Comparison of ENCODE assay signal across 8 mouse cellular contexts in the genomic region with DNA sequence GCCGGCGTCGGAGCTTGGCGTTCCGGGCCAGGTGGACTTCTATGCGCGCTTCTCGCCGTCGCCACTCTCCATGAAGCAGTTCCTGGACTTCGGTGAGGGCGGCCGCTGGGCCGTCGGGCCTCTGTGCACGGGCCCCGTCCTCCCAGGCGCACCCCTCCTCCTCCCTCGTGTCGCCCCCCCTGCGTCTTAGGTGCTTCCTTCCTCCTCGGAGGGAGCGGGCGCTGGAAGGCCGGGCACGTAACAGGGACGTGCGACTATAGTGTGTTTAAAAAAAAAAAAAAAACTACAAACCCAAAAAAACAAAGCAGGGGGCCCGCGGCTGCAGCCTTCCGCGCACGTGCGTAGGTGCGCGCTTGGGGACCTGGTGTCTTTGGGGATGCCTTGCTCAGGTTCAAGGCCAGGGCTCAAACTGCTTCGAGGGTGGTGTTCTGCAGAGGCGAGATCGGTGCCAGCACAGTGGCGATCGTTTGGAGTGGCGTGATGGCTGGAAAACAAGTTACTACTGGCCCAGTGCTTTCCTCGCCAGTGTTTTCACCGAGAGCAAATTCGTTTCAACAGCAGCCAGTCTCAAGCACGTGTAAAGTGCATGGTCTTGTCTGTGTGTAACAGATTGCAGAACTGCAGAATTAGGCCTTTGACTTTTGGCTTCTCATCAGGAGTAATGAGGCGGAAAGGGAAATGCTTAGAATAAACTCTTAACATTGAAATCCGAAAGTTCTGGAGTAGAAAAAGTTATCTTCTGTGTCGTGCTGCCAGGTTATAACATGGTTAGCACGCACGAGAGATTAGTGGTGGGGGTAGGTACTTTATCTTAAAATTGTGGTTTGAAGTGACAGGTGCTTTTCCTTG. TPM values are rescaled to one million over a fixed set of nuclear protein-coding genes. Genes with fewer than 3 reads are reported as not detected.
DNase-seq lines count a peak whose midpoint lies in the region; TF ChIP-seq lines count a peak whose summit lies in the region.

No protein-coding gene starts in this region.

- no peak for TF ChIP-seq CTCF in cerebellum, adult 2 months (IDR thresholded peaks at IDR 0.05; ENCODE audit: borderline replicate concordance, insufficient read depth, low read depth, low read length)
- TF ChIP-seq CTCF in small intestine, adult 2 months (IDR thresholded peaks at IDR 0.05; ENCODE audit: extremely low read depth, insufficient read length, insufficient replicate concordance, low read depth, low read length) = no peak

- H3K27ac ChIP-seq in cerebellum, adult 2 months (ENCODE audit: insufficient read depth, low read length) = no peak overlapping the region
- H3K27ac ChIP-seq in macrophage = peak overlapping the region; percentile 75
- peak overlapping the region; percentile 78 for H3K27ac ChIP-seq in small intestine, adult 2 months (ENCODE audit: insufficient read depth, low read depth, low read length)

- H3K4me1 ChIP-seq in cerebellum, adult 2 months (ENCODE audit: control insufficient read depth, insufficient read depth, low read length) = no peaks in the 10 kb centered on the region
- no peaks in the 10 kb centered on the region for H3K4me1 ChIP-seq in small intestine, adult 2 months (ENCODE audit: control insufficient read depth, insufficient read depth, insufficient read length, low read length)

- H3K79me2 ChIP-seq in macrophage (ENCODE audit: inconsistent target) = peaks cover 32% of the 10 kb centered on the region

- DNase-seq in cerebellum, adult 2 months = no peak
- DNase-seq in cerebellum, adult 9-11 months = no peak
- DNase-seq in adrenal gland, adult 2 months = peak; percentile 68
- DNase-seq in fat pad, adult 2 months (ENCODE audit: extremely low read depth, low read depth, low spot score) = peak; percentile 78
- DNase-seq in heart, postnatal 4 days = peak; percentile 32
- peak; percentile 24 to 30 for DNase-seq in layer of hippocampus, adult 8-10 months (ENCODE audit: low spot score in 2 of 2)

- no peak for TF ChIP-seq POLR2A in cerebellum, adult 2 months (IDR thresholded peaks at IDR 0.05; ENCODE audit: borderline replicate concordance, insufficient read depth, low read length)
- no peak for TF ChIP-seq POLR2A in small intestine, adult 2 months (IDR thresholded peaks at IDR 0.05; ENCODE audit: low read depth, low read length)

- H3K36me3 ChIP-seq in macrophage (ENCODE audit: inconsistent target) = no peaks in the 10 kb centered on the region
- H3K36me3 ChIP-seq in small intestine, adult 2 months (ENCODE audit: control insufficient read depth, insufficient read depth, low read length) = no peaks in the 10 kb centered on the region

- whole genome bisulfite sequencing in cerebellum, adult 2 months = 8% methylated on average over 51 of the region's 51 CpGs
- 3% methylated on average over 40 of the region's 51 CpGs for WGBS in macrophage (ENCODE audit: missing documents)
- 2% methylated on average over 50 of the region's 51 CpGs for WGBS in small intestine, adult 2 months

- H3K27me3 ChIP-seq in cerebellum, adult 2 months (ENCODE audit: control insufficient read depth, insufficient read depth, low read length) = no peaks in the 10 kb centered on the region
- no peaks in the 10 kb centered on the region for H3K27me3 ChIP-seq in small intestine, adult 2 months (ENCODE audit: control insufficient read depth, insufficient read depth, low read length)

- peak overlapping the region; percentile 57 for H3K4me3 ChIP-seq in cerebellum, adult 2 months (replicated peaks; ENCODE audit: insufficient read depth, low read depth, low read length)
- peak overlapping the region; percentile 48 for H3K4me3 ChIP-seq in macrophage (ENCODE audit: inconsistent target)
- peak overlapping the region; percentile 92 for H3K4me3 ChIP-seq in small intestine, adult 2 months (ENCODE audit: low read depth, low read length)

RNA-seq across cellular contexts. Expression of a gene that starts 0.7 kb away (rescaled TPM):
- polyA plus RNA-seq in cerebellum, adult 2 months (2012; rRNA removed) = 11.8 and 12.7 TPM in 2 replicates
- total RNA-seq in adrenal gland, adult 2 months (2021) = 10 to 100 TPM; 27.1 to 49.2 TPM
- 51.6 and 89.4 TPM in 2 replicates for polyA plus RNA-seq in adrenal gland, adult 2 months (2012; rRNA removed)
- 100 to 1,000 TPM; 129 to 138 TPM for total RNA-seq in heart, postnatal 4 days (2021)
- 10 to 100 TPM; 41.2 to 50.9 (median 47.0) TPM for total RNA-seq in layer of hippocampus, adult 8-10 months (2022)
- 10 to 100 TPM in 14 of 26 experiments, 1 to 10 TPM in 12; 1.3 to 44.0 (median 12.1) TPM for total RNA-seq in macrophage (2018; cell fraction: chromatin; rRNA removed)
- 10 to 100 TPM in 13 of 26 experiments, 1 to 10 TPM in 13; 5.3 to 23.6 (median 11.2) TPM for total RNA-seq in macrophage (2018; cell fraction: cytosol; rRNA removed)
- 10 to 100 TPM in 12 of 26 experiments, 1 to 10 TPM in 14; 2.8 to 36.2 (median 8.8) TPM for total RNA-seq in macrophage (2018; cell fraction: nucleus; rRNA removed)
- polyA plus RNA-seq in macrophage (2018) = 19.0 to 31.9 TPM (median 22.9 TPM) in 3 replicates
- polyA plus RNA-seq in small intestine, adult 2 months (2012; rRNA removed) = 5.2 and 7.0 TPM in 2 replicates

Comparison
In these comparisons a context has a peak if more than half of its experiments do, and no peak if none do; other contexts are left out.
1. DNase-seq: peak in adrenal gland, adult 2 months (single experiment), fat pad, adult 2 months (single experiment), heart, postnatal 4 days (single experiment) and layer of hippocampus, adult 8-10 months (2 of 2); none in cerebellum, adult 2 months (0 of 2) and cerebellum, adult 9-11 months (single experiment).
2. Peak in every context shown above with its lines, with median percentiles within 50 percentile points of each other: H3K4me3 ChIP-seq.